Mouse (Mus musculus) cerebral cortex, adult 2 months (tissue): ENCODE data around the gene 4921511C20Rik.

Experiments used
- WGBS: fragments of 180-500 bp; shearing (Covaris S2); methylation state at CpG from one replicate; pipeline ENCODE4 v1.1.7; 2018; 5-methylcytosine and 5-hydroxymethylcytosine counted together

The 4921511C20Rik gene

GRCm38 (mm10) chrX:127393993-127394392 is at the start of gene 4921511C20Rik:
Gene 4921511C20Rik (plus strand): TSS chrX:127394293.
- 75% methylated on average over 2 of the region's 2 CpGs for WGBS
